ENCODE assay signal across 29 mouse cellular contexts in the genomic region with DNA sequence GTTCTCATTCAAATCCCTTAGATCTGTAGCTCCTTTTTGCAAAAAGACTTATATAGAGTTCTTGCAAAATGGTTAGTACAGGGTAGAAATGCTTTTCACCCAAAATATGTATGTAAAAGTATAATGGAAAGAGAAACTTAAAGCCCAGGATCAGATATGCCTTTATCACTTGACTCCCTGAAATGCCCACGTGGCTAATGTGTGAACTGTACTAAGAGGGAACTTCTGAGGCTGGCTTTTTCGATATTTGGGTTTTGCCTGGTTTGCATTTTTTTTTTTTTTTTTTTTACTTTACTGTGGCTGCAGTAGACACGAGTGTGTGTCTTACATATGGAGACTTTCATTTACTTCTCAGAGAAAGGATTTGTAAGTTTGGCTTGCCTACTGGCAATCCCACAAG.
DNase-seq lines count a peak whose midpoint lies in the region; ATAC-seq lines count a peak whose summit lies in the region.
"Had no signal": no experiment of that assay in that cellular context is flagged by ENCODE, and none has a peak within 500 bp of the region (broad histone marks: within the 10 kb centered on the region; RNA-seq: fewer than 3 reads in every experiment).

No protein-coding gene starts in this region.

- no peak overlapping the region for H3K4me3 ChIP-seq in heart, embryonic 10.5 days
- H3K4me3 ChIP-seq: embryonic facial prominence, embryonic 10.5 days; embryonic facial prominence, embryonic 15.5 days; forebrain, embryonic 13.5 days; heart, adult 2 months; heart, embryonic 13.5 days; hindbrain, embryonic 15.5 days; intestine, embryonic 15.5 days; layer of hippocampus, adult 2 months; left cerebral cortex, adult 2 months; neural tube, embryonic 12.5 days had no signal

- peaks cover 6% of the 10 kb centered on the region; the same call in 1 of the 2 replicates for H3K4me1 ChIP-seq in heart, embryonic 10.5 days
- H3K4me1 ChIP-seq: embryonic facial prominence, embryonic 15.5 days; intestine, embryonic 15.5 days; neural tube, embryonic 12.5 days had no signal

- peak; percentile 12 for ATAC-seq in activated CD4-positive, CD25-positive, alpha-beta regulatory T cell, adult 4 months
- peak; percentile 11; the same call in 1 of the 2 replicates for ATAC-seq in megakaryocyte progenitor cell, adult 5-6 weeks (replicated peaks; ENCODE audit: poor library complexity)
- ATAC-seq: forebrain, embryonic 13.5 days; intestine, embryonic 15.5 days; midbrain, embryonic 16.5 days had no signal

- H3K27me3 ChIP-seq in heart, embryonic 10.5 days (ENCODE audit: insufficient read depth, poor library complexity, severe bottlenecking) = no peaks in the 10 kb centered on the region
- H3K27me3 ChIP-seq: embryonic facial prominence, embryonic 15.5 days; forebrain, embryonic 13.5 days; heart, embryonic 13.5 days; hindbrain, embryonic 15.5 days; intestine, embryonic 15.5 days; neural tube, embryonic 12.5 days had no signal

- peaks cover 13% of the 10 kb centered on the region; the same call in 1 of the 2 replicates for H3K36me3 ChIP-seq in heart, embryonic 10.5 days
- H3K36me3 ChIP-seq: embryonic facial prominence, embryonic 15.5 days; hindbrain, embryonic 15.5 days; neural tube, embryonic 12.5 days had no signal

- H3K27ac ChIP-seq in heart, embryonic 10.5 days = no peak overlapping the region
- H3K27ac ChIP-seq: embryonic facial prominence, embryonic 10.5 days; embryonic facial prominence, embryonic 15.5 days; forebrain, embryonic 13.5 days; heart, adult 2 months; heart, embryonic 13.5 days; hindbrain, embryonic 15.5 days; intestine, embryonic 15.5 days; layer of hippocampus, adult 2 months; left cerebral cortex, adult 2 months; neural tube, embryonic 12.5 days had no signal

- no peaks in the 10 kb centered on the region for H3K9me3 ChIP-seq in heart, embryonic 10.5 days
- H3K9me3 ChIP-seq: embryonic facial prominence, embryonic 10.5 days; embryonic facial prominence, embryonic 15.5 days; forebrain, embryonic 13.5 days; heart, embryonic 13.5 days; hindbrain, embryonic 15.5 days; intestine, embryonic 15.5 days; neural tube, embryonic 12.5 days had no signal

- WGBS in heart, embryonic 10.5 days = 77% methylated on average over 3 of the region's 3 CpGs

- peak; percentile 7 for DNase-seq in heart, adult 11 months
- no peak for DNase-seq in heart, embryonic 10.5 days (ENCODE audit: low spot score)
- peak; percentile 61 for DNase-seq in CD4-positive helper T cell, adult 2 months (ENCODE audit: low read depth, low spot score)
- no peak for DNase-seq in spleen, postnatal 4 days (ENCODE audit: low spot score in 2 of 2)
- no peak for DNase-seq in thymus, postnatal 14 days
- DNase-seq in spleen, postnatal 10 days (ENCODE audit: low spot score in 2 of 2) = no peak
- DNase-seq: adrenal gland, postnatal 10 days; cerebellum, adult 8-10 months; cerebellum, postnatal 25 days; gastrocnemius, postnatal 25 days; heart, adult 2 months; heart, postnatal 10 days; kidney, adult 2 months; kidney, postnatal 36 days; lung, adult 2 months; lung, postnatal 14 days; right cerebral cortex, postnatal 4 days had no signal

Comparison
In these comparisons a context has a peak if more than half of its experiments do, and no peak if none do; other contexts are left out.
1. DNase-seq: peak in heart, adult 11 months (single experiment) and CD4-positive helper T cell, adult 2 months (single experiment); none in heart, embryonic 10.5 days (single experiment), spleen, postnatal 4 days (0 of 2), thymus, postnatal 14 days (single experiment) and spleen, postnatal 10 days (0 of 2).